Mouse (Mus musculus) adrenal gland, postnatal 4 days (tissue): Measurements from ENCODE around the gene Timm10b. TPM values are rescaled to one million over a fixed set of nuclear protein-coding genes. Genes with fewer than 3 reads are reported as not detected.
A peak's percentile ranks its signal among the peaks of the same experiment; 100 is the strongest.

ENCODE experiments used
- DNase-seq, 2 experiments: peaks; one replicate each; pipeline ENCODE4 v3.0.0; 2021 to 2022; ENCODE audit warnings: low spot score in 2 of 2, mixed read lengths in 2 of 2
- long read RNA-seq, 2 experiments: library from polyadenylated mRNA; stranded (forward); transcript quantifications; one replicate each; pipeline ENCODE4 v2.0.0; 2021
- total RNA-seq, 2 experiments: library from RNA; stranded (reverse); gene quantifications; 2 replicates each; pipeline ENCODE4 v1.2.3; 2021

Gene Timm10b
- 100 to 1,000 TPM; 115 to 116 TPM for total RNA-seq
- long read RNA-seq, experiment 1, transcript Timm10b-203 (3 exons, 3,273 nt), result major isoform, 21 of 38 reads
- long read RNA-seq, experiment 1, transcript Timm10b-208 (2 exons, 1,083 nt), result minor isoform, 9 of 38 reads
- long read RNA-seq, experiment 1, partial matches to known transcripts, result 2 of 38 reads
- long read RNA-seq, experiment 1, other reads (novel, unspliced or antisense), result 2 of 38 reads
- long read RNA-seq, experiment 2, transcript Timm10b-201 (4 exons, 694 nt), result minor isoform, 5 of 44 reads
- long read RNA-seq, experiment 2, transcript Timm10b-203 (3 exons, 3,273 nt), result major isoform, 30 of 44 reads
- long read RNA-seq, experiment 2, partial matches to known transcripts, result 1 of 44 reads
- long read RNA-seq, experiment 2, other reads (novel, unspliced or antisense), result 1 of 44 reads

- DNase-seq, result no peak
These were observed at the start of gene Timm10b for GRCm38 (mm10) chr7:105639756-105640155. Gene Timm10b (plus strand): TSS chr7:105640056.

GRCm38 (mm10) chr7:105590097-105590496, 49.8 kb upstream of the Timm10b start:
- DNase-seq, result no peak

- peak; percentile 28 to 34 for DNase-seq
These were observed 36.8 kb upstream of the Timm10b start for GRCm38 (mm10) chr7:105602860-105603623.

- no peak for DNase-seq
These were observed 31.4 kb upstream of the Timm10b start for GRCm38 (mm10) chr7:105608467-105608866.

GRCm38 (mm10) chr7:105611767-105612166, 28.1 kb upstream of the Timm10b start:
- DNase-seq, result no peak

GRCm38 (mm10) chr7:105614400-105614799, 25.5 kb upstream of the Timm10b start:
- no peak for DNase-seq

GRCm38 (mm10) chr7:105615720-105616119, 24.1 kb upstream of the Timm10b start:
- no peak for DNase-seq

- DNase-seq, result no peak
These were observed 23.3 kb upstream of the Timm10b start for GRCm38 (mm10) chr7:105616561-105616960.

GRCm38 (mm10) chr7:105617810-105618209, 22.0 kb upstream of the Timm10b start:
- no peak for DNase-seq

GRCm38 (mm10) chr7:105619701-105620100, 20.2 kb upstream of the Timm10b start:
- no peak for DNase-seq

GRCm38 (mm10) chr7:105621053-105621452, 18.8 kb upstream of the Timm10b start:
- no peak for DNase-seq

GRCm38 (mm10) chr7:105621646-105622292, 18.1 kb upstream of the Timm10b start:
- no peak for DNase-seq

GRCm38 (mm10) chr7:105625397-105625796, 14.5 kb upstream of the Timm10b start:
- no peak for DNase-seq

GRCm38 (mm10) chr7:105628633-105629032, 11.2 kb upstream of the Timm10b start:
- peak in 1 of 2 experiments; percentile 14 for DNase-seq

- DNase-seq, result no peak
These were observed 7.3 kb upstream of the Timm10b start for GRCm38 (mm10) chr7:105632551-105632972.

GRCm38 (mm10) chr7:105633127-105633800, 6.6 kb upstream of the Timm10b start, which contains the start of gene Trim3:
Gene Trim3 (minus strand): TSS chr7:105633571.
- DNase-seq, result peak; percentile 84 to 87

GRCm38 (mm10) chr7:105633801-105634135, 6.1 kb upstream of the Timm10b start:
- no peak for DNase-seq

GRCm38 (mm10) chr7:105634272-105634920, 5.5 kb upstream of the Timm10b start:
- no peak for DNase-seq

GRCm38 (mm10) chr7:105635726-105636125, 4.1 kb upstream of the Timm10b start:
- DNase-seq, result no peak

- no peak for DNase-seq
These were observed 1.1 kb upstream of the Timm10b start for GRCm38 (mm10) chr7:105638776-105639175.

- DNase-seq, result no peak
These were observed 552 bp upstream of the Timm10b start for GRCm38 (mm10) chr7:105639304-105639703.
